ENCODE assay signal across 14 mouse cellular contexts in the genomic region with DNA sequence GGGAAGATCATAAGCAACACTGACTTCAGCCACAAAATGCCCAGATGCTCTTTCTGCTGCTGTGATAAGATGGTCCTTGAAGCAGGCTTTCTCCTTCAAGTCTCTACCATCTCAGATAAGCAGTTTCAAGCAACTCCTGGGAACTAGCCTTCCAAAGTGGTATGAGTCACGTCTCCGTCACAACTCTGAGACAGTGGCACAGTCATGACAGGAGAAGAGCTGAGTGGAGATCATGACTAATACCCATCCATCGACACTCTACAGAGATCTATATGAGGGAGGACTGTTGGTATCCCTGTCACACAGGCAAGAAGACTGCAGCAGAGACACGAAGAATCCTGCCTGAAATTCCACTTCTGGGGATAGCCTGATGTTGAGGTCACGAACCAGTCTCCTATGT.
"Had no signal": no experiment of that assay in that cellular context is flagged by ENCODE, and none has a peak within 500 bp of the region (broad histone marks: within the 10 kb centered on the region; RNA-seq: fewer than 3 reads in every experiment).

No protein-coding gene starts in this region.

- H3K4me3 ChIP-seq: layer of hippocampus, adult 2 months; left cerebral cortex, adult 2 months; liver, embryonic 13.5 days; stomach, embryonic 15.5 days had no signal

- H3K27ac ChIP-seq: layer of hippocampus, adult 2 months; left cerebral cortex, adult 2 months; liver, embryonic 13.5 days; stomach, embryonic 15.5 days had no signal

- H3K27me3 ChIP-seq: liver, embryonic 13.5 days; stomach, embryonic 15.5 days had no signal

- H3K9me3 ChIP-seq: liver, embryonic 13.5 days; stomach, embryonic 15.5 days had no signal

- DNase-seq: kidney, adult 18-20 months; kidney, postnatal 14 days; layer of hippocampus, postnatal 36 days; liver, embryonic 13.5 days; lung, adult 2 months; lung, postnatal 14 days; midbrain, embryonic 14.5 days; right cerebral cortex, postnatal 14 days; spleen, adult 18-20 months; thymus, adult 2 months; thymus, postnatal 25 days had no signal

- H3K4me1 ChIP-seq: liver, embryonic 13.5 days; stomach, embryonic 15.5 days had no signal

- H3K36me3 ChIP-seq: liver, embryonic 13.5 days; stomach, embryonic 15.5 days had no signal

- H3K9ac ChIP-seq: liver, embryonic 13.5 days; stomach, embryonic 15.5 days had no signal
